Mouse (Mus musculus): ENCODE results near the gene Trim30c. TPM values are rescaled to one million over a fixed set of nuclear protein-coding genes. Genes with fewer than 3 reads are reported as not detected.
"Not testable (repeated sequence)": the region's sequence is repeated elsewhere in the genome, so short reads cannot be mapped to it uniquely, and the experiment has no call there.

Trim30c gene
- 0.30 and 0.53 TPM in 2 replicates for polyA plus RNA-seq (2015; fragmentation: Nextera tagmentation; extraction: Ambion mirVana)

- ATAC-seq (ENCODE audit: insufficient read depth), result no peak
- 33% methylated on average over 1 of the region's 1 CpGs for WGBS (ENCODE audit: insufficient replicate concordance)
Measured at GRCm38 (mm10) chr7:104400698-104401097, at the start of gene Trim30c. Gene Trim30c, minus strand, starts transcription at chr7:104400837.

GRCm38 (mm10) chr7:104445961-104446645 lies 45.5 kb upstream of the Trim30c start:
- peak overlapping the region; percentile 37 for H3K4me2 ChIP-seq
- peak overlapping the region; percentile 70 for H3K27ac ChIP-seq (replicated peaks)
- no peaks in the 10 kb centered on the region for H3K36me3 ChIP-seq (replicated peaks)
- WGBS (ENCODE audit: insufficient replicate concordance), result 14% methylated on average over 2 of the region's 2 CpGs
- no peak overlapping the region for H3K9ac ChIP-seq
- ATAC-seq (ENCODE audit: insufficient read depth), result peak; percentile 70
- no peaks in the 10 kb centered on the region for H3K9me3 ChIP-seq (replicated peaks)
- peak overlapping the region; percentile 14; the same call in 1 of the 2 replicates for H3K4me3 ChIP-seq (replicated peaks)
- H3K4me1 ChIP-seq (replicated peaks), result no peaks in the 10 kb centered on the region
- no peaks in the 10 kb centered on the region for H3K27me3 ChIP-seq

More at GRCm38 (mm10) chr7:104400698-104401097, at the start of gene Trim30c:
- Histone ChIP-seq H3K9me3 (replicated peaks) (no peaks in the 10 kb centered on the region), H3K27ac (replicated peaks) (no peak within 1 kb of the TSS), H3K4me1 (replicated peaks) (no peaks in the 10 kb centered on the region), H3K36me3 (replicated peaks) (no peaks in the 10 kb centered on the region), H3K4me3 (replicated peaks) (no peak within 1 kb of the TSS), H3K4me2 (no peak within 1 kb of the TSS), H3K27me3 (no peaks in the 10 kb centered on the region), H3K9ac (no peak within 1 kb of the TSS)

- WGBS (ENCODE audit: insufficient replicate concordance), result 70% methylated on average over 3 of the region's 3 CpGs
- Histone ChIP-seq H3K9me3 (replicated peaks) (no peaks in the 10 kb centered on the region), H3K4me1 (replicated peaks) (no peaks in the 10 kb centered on the region), H3K4me2 (no peak overlapping the region), H3K4me3 (replicated peaks) (no peak overlapping the region), H3K9ac (no peak overlapping the region), H3K27ac (replicated peaks) (no peak overlapping the region), H3K36me3 (replicated peaks) (no peaks in the 10 kb centered on the region), H3K27me3 (no peaks in the 10 kb centered on the region)
- no peak for ATAC-seq (ENCODE audit: insufficient read depth)
Measured at GRCm38 (mm10) chr7:104404460-104404950, 3.9 kb upstream of the Trim30c start.

- Histone ChIP-seq H3K9ac (no peak overlapping the region), H3K27me3 (no peaks in the 10 kb centered on the region), H3K4me1 (replicated peaks) (no peaks in the 10 kb centered on the region), H3K27ac (replicated peaks) (no peak overlapping the region), H3K9me3 (replicated peaks) (no peaks in the 10 kb centered on the region), H3K4me3 (replicated peaks) (no peak overlapping the region), H3K4me2 (no peak overlapping the region), H3K36me3 (replicated peaks) (no peaks in the 10 kb centered on the region)
- no peak for ATAC-seq (ENCODE audit: insufficient read depth)
Measured at GRCm38 (mm10) chr7:104401140-104401539, 503 bp upstream of the Trim30c start.

GRCm38 (mm10) chr7:104398492-104398891 lies 2.1 kb downstream of the Trim30c start:
- 57% methylated on average over 1 of the region's 1 CpGs for WGBS (ENCODE audit: insufficient replicate concordance)
- no peaks in the 10 kb centered on the region for H3K27me3 ChIP-seq
- H3K4me3 ChIP-seq (replicated peaks), result no peak overlapping the region
- H3K9ac ChIP-seq, result no peak overlapping the region
- no peak overlapping the region for H3K27ac ChIP-seq (replicated peaks)
- H3K9me3 ChIP-seq (replicated peaks), result no peaks in the 10 kb centered on the region
- no peaks in the 10 kb centered on the region for H3K4me1 ChIP-seq (replicated peaks)
- no peak for ATAC-seq (ENCODE audit: insufficient read depth)
- no peak overlapping the region for H3K4me2 ChIP-seq
- no peaks in the 10 kb centered on the region for H3K36me3 ChIP-seq (replicated peaks)

- Histone ChIP-seq H3K4me2 (no peak within 1 kb of the TSS), H3K9ac (no peak within 1 kb of the TSS), H3K27me3 (no peaks in the 10 kb centered on the region), H3K4me3 (replicated peaks) (no peak within 1 kb of the TSS), H3K36me3 (replicated peaks) (no peaks in the 10 kb centered on the region), H3K9me3 (replicated peaks) (no peaks in the 10 kb centered on the region), H3K4me1 (replicated peaks) (no peaks in the 10 kb centered on the region), H3K27ac (replicated peaks) (no peak within 1 kb of the TSS)
- WGBS (ENCODE audit: insufficient replicate concordance), result 44% methylated on average over 1 of the region's 1 CpGs
- peak; percentile 62 for ATAC-seq (ENCODE audit: insufficient read depth)
Measured at GRCm38 (mm10) chr7:104369736-104370414, 30.8 kb downstream of the Trim30c start, which contains the start of gene Trim30b. Gene Trim30b, minus strand, starts transcription at chr7:104369884.

- ATAC-seq (ENCODE audit: insufficient read depth), result no peak
- Histone ChIP-seq H3K4me2 (no peak overlapping the region), H3K4me3 (replicated peaks) (no peak overlapping the region), H3K9ac (no peak overlapping the region), H3K4me1 (replicated peaks) (no peaks in the 10 kb centered on the region), H3K27me3 (no peaks in the 10 kb centered on the region), H3K36me3 (replicated peaks) (no peaks in the 10 kb centered on the region), H3K9me3 (replicated peaks) (no peaks in the 10 kb centered on the region), H3K27ac (replicated peaks) (no peak overlapping the region)
Measured at GRCm38 (mm10) chr7:104366339-104366738, 34.3 kb downstream of the Trim30c start.

GRCm38 (mm10) chr7:104353600-104353967 lies 47.1 kb downstream of the Trim30c start:
- H3K27ac ChIP-seq (replicated peaks), result peak overlapping the region; percentile 67
- H3K4me3 ChIP-seq (replicated peaks), result peak overlapping the region; percentile 61
- H3K4me2 ChIP-seq, result peak overlapping the region; percentile 60
- no peaks in the 10 kb centered on the region for H3K9me3 ChIP-seq (replicated peaks)
- H3K4me1 ChIP-seq (replicated peaks), result peaks cover 11% of the 10 kb centered on the region
- 65% methylated on average over 2 of the region's 2 CpGs for WGBS (ENCODE audit: insufficient replicate concordance)
- H3K9ac ChIP-seq, result no peak overlapping the region
- peak; percentile 32; the same call in 1 of the 2 replicates for ATAC-seq (ENCODE audit: insufficient read depth)
- no peaks in the 10 kb centered on the region for H3K36me3 ChIP-seq (replicated peaks)
- H3K27me3 ChIP-seq, result no peaks in the 10 kb centered on the region

- 3% methylated on average over 14 of the region's 14 CpGs for WGBS (ENCODE audit: insufficient replicate concordance)
Measured at GRCm38 (mm10) chr7:104352717-104353599, 47.7 kb downstream of the Trim30c start, which contains the start of gene Trim12c. Gene Trim12c, minus strand, starts transcription at chr7:104353362.

GRCm38 (mm10) chr7:104348043-104348442 lies 52.6 kb downstream of the Trim30c start:
- H3K27ac ChIP-seq (replicated peaks); H3K4me3 ChIP-seq (replicated peaks); H3K36me3 ChIP-seq (replicated peaks); ATAC-seq (ENCODE audit: insufficient read depth); H3K4me1 ChIP-seq (replicated peaks); H3K4me2 ChIP-seq; H3K9me3 ChIP-seq (replicated peaks); H3K27me3 ChIP-seq; H3K9ac ChIP-seq: not testable (repeated sequence)
- 49% methylated on average over 4 of the region's 4 CpGs for WGBS (ENCODE audit: insufficient replicate concordance)

More at GRCm38 (mm10) chr7:104352717-104353599, 47.7 kb downstream of the Trim30c start, which contains the start of gene Trim12c:
- Histone ChIP-seq H3K4me3 (replicated peaks) (peak within 1 kb of the TSS; percentile 61), H3K9ac (no peak within 1 kb of the TSS), H3K27ac (replicated peaks) (peak within 1 kb of the TSS; percentile 67), H3K4me2 (peak within 1 kb of the TSS; percentile 60), H3K4me1 (replicated peaks) (peaks cover 11% of the 10 kb centered on the region), H3K9me3 (replicated peaks) (no peaks in the 10 kb centered on the region), H3K36me3 (replicated peaks) (no peaks in the 10 kb centered on the region), H3K27me3 (no peaks in the 10 kb centered on the region)
- peak; percentile 100 for ATAC-seq (ENCODE audit: insufficient read depth)

- H3K9me3 ChIP-seq (replicated peaks); H3K27me3 ChIP-seq; H3K4me2 ChIP-seq; H3K4me3 ChIP-seq (replicated peaks); H3K9ac ChIP-seq; H3K36me3 ChIP-seq (replicated peaks); H3K4me1 ChIP-seq (replicated peaks); ATAC-seq (ENCODE audit: insufficient read depth); H3K27ac ChIP-seq (replicated peaks): not testable (repeated sequence)
- WGBS (ENCODE audit: insufficient replicate concordance), result 75% methylated on average over 4 of the region's 4 CpGs
Measured at GRCm38 (mm10) chr7:104340744-104341143, 59.9 kb downstream of the Trim30c start.

All from liver, embryonic 15.5 days (tissue).